Mouse (Mus musculus) small intestine, adult 2 months (tissue): ENCODE results near the gene 4931417E11Rik.

Experiments used
- CTCF ChIP-seq: fragments of 200-500 bp; IDR thresholded peaks from 2 replicates; pipeline ENCODE4 v1.5.1; 2012; ENCODE audit warnings: low read depth, mild to moderate bottlenecking, control low read depth, inconsistent platforms, low read length, moderate library complexity, mixed read lengths; ENCODE audit not compliant: insufficient replicate concordance, insufficient read length; ENCODE audit errors: extremely low read depth
- POLR2A ChIP-seq: fragments of 200-500 bp; IDR thresholded peaks from 2 replicates; pipeline ENCODE4 v1.6.1; 2012; ENCODE audit warnings: low read depth, mild to moderate bottlenecking, control low read depth, inconsistent platforms, low read length, moderate library complexity

DNA sequence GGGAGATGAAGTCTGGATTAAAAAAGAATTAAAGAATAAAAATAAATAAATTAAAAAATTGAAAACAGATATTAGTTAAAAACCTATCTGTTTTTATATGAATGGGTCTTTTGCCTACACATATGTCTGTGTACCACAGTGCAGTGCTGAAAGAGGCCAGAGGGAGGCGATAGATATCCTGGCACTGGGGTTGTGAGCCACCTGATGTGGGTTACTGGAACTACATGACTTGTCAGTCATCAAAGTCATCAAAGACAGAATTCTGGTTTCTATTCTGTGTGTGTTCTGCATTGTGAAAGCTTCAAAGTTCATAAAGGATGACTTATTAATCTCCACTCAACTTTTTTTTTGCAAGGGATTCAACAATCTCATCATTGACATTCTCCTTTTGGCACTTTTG is 43.4 kb upstream of the 4931417E11Rik start:
- no peak for TF ChIP-seq POLR2A
- TF ChIP-seq CTCF: no peak
